Mouse (Mus musculus) testis, adult 2 months (tissue): ENCODE measurements around the gene 4930447C04Rik. TPM values are rescaled to one million over a fixed set of nuclear protein-coding genes. Genes with fewer than 3 reads are reported as not detected.

Experiments
- H3K27ac ChIP-seq: fragments of 200-500 bp; 2 replicates; pipeline ENCODE4 v1.5.1; 2012; ENCODE audit warnings: low read depth, low read length; ENCODE audit not compliant: control insufficient read depth, insufficient read depth
- H3K27me3 ChIP-seq: fragments of 200-500 bp; 2 replicates; pipeline ENCODE4 v1.6.1; 2012; ENCODE audit warnings: mild to moderate bottlenecking, low read length, moderate library complexity; ENCODE audit not compliant: control insufficient read depth, insufficient read depth
- H3K36me3 ChIP-seq: fragments of 200-500 bp; 2 replicates; pipeline ENCODE4 v1.6.1; 2012; ENCODE audit warnings: mild to moderate bottlenecking, low read length; ENCODE audit not compliant: control insufficient read depth, insufficient read depth
- H3K4me1 ChIP-seq: fragments of 200-500 bp; 2 replicates; pipeline ENCODE4 v1.6.1; 2012; ENCODE audit warnings: low read length; ENCODE audit not compliant: control insufficient read depth, insufficient read depth
- H3K4me3 ChIP-seq: fragments of 200-500 bp; 2 replicates; pipeline ENCODE4 v1.5.1; 2012; ENCODE audit warnings: low read depth, mild to moderate bottlenecking, low read length, moderate library complexity, mixed read lengths; ENCODE audit not compliant: control insufficient read depth
- CTCF ChIP-seq: fragments of 200-500 bp; IDR thresholded peaks from 2 replicates; pipeline ENCODE4 v1.5.1; 2012; ENCODE audit warnings: low read depth, mild to moderate bottlenecking, inconsistent platforms, low read length, moderate library complexity; ENCODE audit not compliant: control insufficient read depth, insufficient read depth, insufficient replicate concordance
- POLR2A ChIP-seq: fragments of 200-500 bp; IDR thresholded peaks from 2 replicates; pipeline ENCODE4 v1.6.1; 2012; ENCODE audit warnings: low read depth, mild to moderate bottlenecking, inconsistent platforms, low read length, moderate library complexity; ENCODE audit not compliant: control insufficient read depth
- polyA plus RNA-seq: library from polyadenylated mRNA; depleted of rRNA; stranded (reverse); fragments of >200 nt; gene quantifications from 2 replicates; pipeline ENCODE4 v1.2.3, GENCODE M21; 2012

The 4930447C04Rik gene
- polyA plus RNA-seq, 1 experiment: 5.3 TPM

DNA sequence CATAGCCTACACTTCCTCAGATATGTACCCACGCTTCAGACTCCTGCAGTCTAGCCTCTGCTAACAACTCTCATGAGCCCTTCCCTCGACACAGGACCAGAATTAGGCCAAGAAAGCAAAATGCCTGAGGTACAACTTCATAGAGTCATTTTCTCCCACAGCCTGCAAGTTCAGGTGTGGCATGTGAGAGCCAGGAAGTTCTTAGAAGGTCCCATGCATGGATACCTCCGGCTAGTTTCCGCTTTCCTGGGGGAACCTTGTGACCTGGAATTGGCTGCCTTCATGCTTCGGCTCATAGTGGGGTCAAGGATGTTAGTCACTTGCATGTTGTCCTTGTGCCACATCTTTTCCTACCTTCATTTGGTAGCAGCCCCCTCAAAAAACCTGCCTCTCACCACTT lies 12.5 kb upstream of the 4930447C04Rik start:
- no peaks in the 10 kb centered on the region for H3K27me3 ChIP-seq
- no peak for TF ChIP-seq CTCF
- no peak for TF ChIP-seq POLR2A
- H3K4me1 ChIP-seq: no peaks in the 10 kb centered on the region
- no peak overlapping the region for H3K4me3 ChIP-seq
- no peak overlapping the region for H3K27ac ChIP-seq
- no peaks in the 10 kb centered on the region for H3K36me3 ChIP-seq

DNA sequence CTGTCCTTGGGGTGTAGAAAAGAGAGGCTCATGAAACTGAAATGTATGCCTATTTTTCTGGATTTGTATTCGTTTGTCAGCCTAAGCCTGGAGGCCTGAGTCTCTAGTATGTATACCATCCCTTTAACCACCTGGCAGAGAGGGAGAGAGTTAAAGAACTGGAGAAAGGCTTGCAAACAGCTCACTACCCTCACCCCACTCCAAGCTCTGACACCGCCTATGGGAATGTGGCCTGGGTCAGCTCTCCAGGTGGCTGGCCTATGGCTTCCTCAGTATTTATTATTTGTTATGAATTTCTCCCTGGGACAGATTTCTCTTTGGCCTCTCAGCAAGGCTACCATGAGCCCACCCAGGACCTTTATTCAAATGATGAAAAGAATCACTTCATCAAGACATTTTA lies 6.8 kb upstream of the 4930447C04Rik start:
- Histone ChIP-seq H3K27me3 (peaks cover 2% of the 10 kb centered on the region; the same call in 1 of the 2 replicates), H3K27ac (no peak overlapping the region), H3K36me3 (no peaks in the 10 kb centered on the region), H3K4me3 (no peak overlapping the region), H3K4me1 (peaks cover 2% of the 10 kb centered on the region; the same call in 1 of the 2 replicates)
- TF ChIP-seq POLR2A: no peak
- no peak for TF ChIP-seq CTCF

DNA sequence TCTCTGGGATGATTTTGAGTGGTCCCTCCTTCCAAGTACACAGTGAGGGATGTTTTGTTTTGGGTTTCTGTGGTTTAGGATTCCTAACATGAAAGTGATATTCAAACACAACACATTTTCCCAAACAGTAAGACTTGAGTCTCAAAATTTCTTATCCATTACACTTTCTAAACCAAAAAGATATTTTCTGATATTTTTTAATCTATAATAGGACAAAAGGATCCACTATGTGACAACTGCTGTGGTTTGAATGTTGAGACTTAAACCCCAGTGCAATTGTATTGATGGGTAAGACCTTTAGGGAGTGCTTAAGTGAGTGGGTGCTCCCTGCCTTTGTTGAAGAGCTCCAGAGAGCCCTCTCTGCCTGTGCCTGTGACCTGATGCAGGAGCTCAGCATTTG lies 6.2 kb upstream of the 4930447C04Rik start:
- Histone ChIP-seq H3K36me3 (no peaks in the 10 kb centered on the region), H3K27me3 (peaks cover 3% of the 10 kb centered on the region), H3K4me3 (no peak overlapping the region), H3K4me1 (peaks cover 2% of the 10 kb centered on the region; the same call in 1 of the 2 replicates), H3K27ac (no peak overlapping the region)
- TF ChIP-seq POLR2A (no peak), CTCF (no peak)

DNA sequence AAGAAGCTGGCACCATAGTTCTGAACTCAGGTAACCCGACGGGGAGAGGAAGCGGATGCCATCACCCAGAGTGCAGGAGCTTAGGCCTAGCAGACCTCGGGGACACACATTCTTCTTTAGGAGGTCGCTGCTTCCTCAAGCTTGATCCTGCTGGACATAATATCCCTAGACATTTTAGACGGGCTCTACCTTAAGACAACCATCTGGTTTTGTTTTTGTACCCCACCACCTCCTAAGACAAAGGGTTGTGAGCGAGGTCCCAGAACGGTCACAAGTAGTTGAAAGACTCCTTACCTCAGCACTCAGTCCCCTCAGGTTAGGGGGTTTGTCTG lies 5.5 kb upstream of the 4930447C04Rik start:
- Histone ChIP-seq H3K27ac (no peak overlapping the region), H3K36me3 (no peaks in the 10 kb centered on the region), H3K4me1 (peaks cover 5% of the 10 kb centered on the region; the same call in 1 of the 2 replicates), H3K27me3 (peaks cover 11% of the 10 kb centered on the region), H3K4me3 (peak overlapping the region; percentile 74)
- TF ChIP-seq POLR2A (no peak), CTCF (no peak)

DNA sequence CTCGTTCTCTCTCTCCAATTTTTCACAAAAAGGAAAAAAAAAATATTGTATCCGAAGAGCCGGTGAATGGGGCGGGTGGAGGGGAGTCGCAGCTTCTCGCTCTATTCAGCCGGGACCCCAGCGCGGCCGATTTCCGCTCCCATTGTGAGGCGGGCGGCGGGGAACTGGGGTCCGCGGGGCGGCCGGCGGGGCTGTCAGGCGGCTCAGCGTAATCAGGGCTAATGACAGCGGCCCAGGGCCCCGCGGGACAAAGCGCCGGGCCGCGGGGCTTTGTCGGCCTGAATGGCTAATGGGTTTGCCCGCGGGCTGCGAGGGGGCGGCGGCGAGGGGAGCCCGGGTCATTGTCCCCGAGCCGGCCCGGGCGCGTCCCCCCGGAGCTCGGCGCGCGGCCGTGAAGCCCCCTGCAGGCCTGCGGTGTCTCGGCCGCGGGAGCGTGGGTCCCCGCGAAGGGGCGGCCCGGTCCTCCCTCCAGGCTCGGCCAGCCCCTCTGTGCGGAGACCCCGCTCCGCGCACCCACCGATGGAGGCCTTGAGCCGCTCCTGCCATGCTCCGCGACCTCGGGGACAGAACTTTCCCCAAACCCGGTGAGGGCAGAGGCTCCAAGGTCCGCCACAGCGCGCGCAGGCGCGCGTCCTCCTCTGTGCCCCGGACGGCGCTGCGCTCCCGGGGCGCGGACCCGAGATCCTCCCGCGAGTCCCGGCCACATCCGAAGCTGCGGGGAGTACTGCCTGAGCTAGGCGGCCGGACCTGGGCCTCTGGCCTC lies 4.9 kb upstream of the 4930447C04Rik start:
- TF ChIP-seq POLR2A (no peak), CTCF (no peak)
- Histone ChIP-seq H3K27ac (no peak overlapping the region), H3K36me3 (no peaks in the 10 kb centered on the region), H3K27me3 (peaks cover 11% of the 10 kb centered on the region), H3K4me3 (peak overlapping the region; percentile 74), H3K4me1 (peaks cover 5% of the 10 kb centered on the region; the same call in 1 of the 2 replicates)

DNA sequence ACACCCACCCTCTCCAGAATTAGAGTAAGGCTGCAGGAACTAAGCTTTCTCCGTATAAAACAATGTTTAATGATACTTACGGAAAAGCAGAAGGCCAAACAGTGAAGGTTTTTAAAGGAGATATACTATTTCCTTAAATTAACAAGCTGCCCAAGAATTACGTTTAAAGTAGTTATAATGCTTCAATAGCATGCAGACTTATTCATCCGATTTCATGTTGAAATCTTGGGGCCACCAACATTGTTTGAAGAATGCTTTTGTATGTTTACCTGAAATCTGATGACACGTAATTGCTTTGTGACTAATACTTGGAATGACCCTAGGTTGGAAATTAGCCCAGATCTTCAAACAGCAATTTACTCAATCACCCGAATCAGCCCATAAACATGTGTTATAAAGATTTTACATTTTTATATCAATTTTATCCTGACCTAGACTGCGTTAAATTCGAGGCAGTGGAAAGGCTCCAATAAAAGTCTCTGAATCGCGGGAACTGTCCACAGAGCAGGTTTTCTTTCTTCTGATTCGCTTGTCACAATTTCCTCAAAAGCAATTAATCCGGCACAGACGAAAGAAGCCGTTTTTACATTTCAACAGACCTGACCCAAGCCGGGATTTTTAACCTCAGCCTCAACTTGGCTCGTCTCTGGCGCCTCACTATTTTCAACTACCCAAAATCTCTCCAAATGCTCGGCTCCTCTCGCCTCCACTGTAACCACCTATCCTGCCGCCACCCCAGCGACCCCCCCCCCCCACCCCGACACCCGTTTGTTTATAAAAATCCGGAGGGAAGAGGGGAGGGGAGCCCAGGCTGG lies 4.0 kb upstream of the 4930447C04Rik start:
- no peaks in the 10 kb centered on the region for H3K36me3 ChIP-seq
- peaks cover 5% of the 10 kb centered on the region; the same call in 1 of the 2 replicates for H3K4me1 ChIP-seq
- H3K27ac ChIP-seq: no peak overlapping the region
- no peak overlapping the region for H3K4me3 ChIP-seq
- TF ChIP-seq POLR2A (no peak), CTCF (no peak)
- peaks cover 11% of the 10 kb centered on the region for H3K27me3 ChIP-seq

DNA sequence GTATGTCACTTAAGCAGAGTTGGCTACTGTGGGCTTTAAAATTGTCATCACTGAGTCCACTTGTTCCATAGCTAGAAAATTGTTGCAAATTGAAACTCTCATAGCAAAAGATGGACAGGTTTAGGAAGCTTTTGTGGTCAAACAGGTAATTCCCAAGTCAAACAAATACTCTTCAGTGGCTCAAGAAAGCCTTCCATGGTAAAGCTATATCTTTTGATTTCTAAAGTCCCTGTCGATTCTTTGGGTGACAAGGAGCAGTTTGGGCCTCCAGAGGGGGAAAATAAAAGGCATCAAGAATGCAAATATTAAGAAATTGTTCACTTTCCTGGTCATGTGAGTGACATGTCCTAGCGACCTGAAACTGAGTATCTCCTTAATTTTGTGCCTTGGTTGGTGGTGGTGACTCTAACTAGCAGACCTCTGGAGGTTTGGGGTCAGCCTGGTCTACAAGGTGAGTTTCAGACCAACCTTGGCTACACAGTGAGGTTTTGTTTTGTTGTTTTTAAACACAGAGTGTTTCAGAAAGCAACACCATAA lies 3.1 kb upstream of the 4930447C04Rik start:
- TF ChIP-seq POLR2A (no peak), CTCF (no peak)
- H3K4me1 ChIP-seq: peaks cover 5% of the 10 kb centered on the region; the same call in 1 of the 2 replicates
- H3K27ac ChIP-seq: no peak overlapping the region
- H3K4me3 ChIP-seq: no peak overlapping the region
- no peaks in the 10 kb centered on the region for H3K36me3 ChIP-seq
- peaks cover 12% of the 10 kb centered on the region for H3K27me3 ChIP-seq
